Comparison of ENCODE assay signal across 21 mouse cellular contexts in the genomic region with DNA sequence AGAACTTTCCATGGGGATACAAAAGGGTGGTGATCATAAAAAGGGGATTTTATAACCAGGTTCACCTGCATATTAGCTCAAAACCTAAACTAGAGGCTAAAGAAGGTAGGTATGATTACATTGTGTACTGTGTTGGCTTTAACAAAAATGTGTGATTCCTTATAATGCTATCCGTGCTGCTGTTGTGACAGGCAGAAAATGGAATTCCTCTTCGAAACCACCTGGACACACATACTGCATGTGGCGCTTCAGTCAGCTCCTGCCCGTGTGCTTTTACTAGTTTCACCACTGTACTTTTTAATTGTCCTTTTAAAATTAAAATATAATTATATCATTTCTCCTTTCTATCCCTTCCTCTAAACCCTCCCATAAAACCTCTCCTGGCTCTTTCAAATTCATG.
A peak's percentile ranks its signal among the peaks of the same experiment; 100 is the strongest.
DNase-seq lines count a peak whose midpoint lies in the region; ATAC-seq and TF ChIP-seq lines count a peak whose summit lies in the region.
"Had no signal": no experiment of that assay in that cellular context is flagged by ENCODE, and none has a peak within 500 bp of the region (broad histone marks: within the 10 kb centered on the region; RNA-seq: fewer than 3 reads in every experiment).

No protein-coding gene starts in this region.

- no peaks in the 10 kb centered on the region for H3K9me3 ChIP-seq in forebrain, embryonic 11.5 days (ENCODE audit: control insufficient read depth, low read length)
- no peaks in the 10 kb centered on the region for H3K9me3 ChIP-seq in forebrain, postnatal 0 days (ENCODE audit: low read length)
- no peaks in the 10 kb centered on the region for H3K9me3 ChIP-seq in midbrain, embryonic 11.5 days (ENCODE audit: control insufficient read depth, low read length)
- no peaks in the 10 kb centered on the region for H3K9me3 ChIP-seq in midbrain, embryonic 10.5 days (replicated peaks)
- H3K9me3 ChIP-seq in hindbrain, embryonic 16.5 days (ENCODE audit: control insufficient read depth, low read length): no peaks in the 10 kb centered on the region
- H3K9me3 ChIP-seq: heart, embryonic 10.5 days; intestine, embryonic 15.5 days; liver, embryonic 13.5 days had no signal

- no peaks in the 10 kb centered on the region for H3K27me3 ChIP-seq in forebrain, embryonic 11.5 days (ENCODE audit: control insufficient read depth, insufficient read depth, low read length)
- no peaks in the 10 kb centered on the region for H3K27me3 ChIP-seq in forebrain, postnatal 0 days (ENCODE audit: insufficient read depth, low read length)
- no peaks in the 10 kb centered on the region for H3K27me3 ChIP-seq in midbrain, embryonic 11.5 days (ENCODE audit: control insufficient read depth, insufficient read depth, low read length)
- H3K27me3 ChIP-seq in midbrain, embryonic 10.5 days (ENCODE audit: low read depth, poor library complexity, severe bottlenecking): no peaks in the 10 kb centered on the region
- no peaks in the 10 kb centered on the region for H3K27me3 ChIP-seq in hindbrain, embryonic 16.5 days (replicated peaks; ENCODE audit: control insufficient read depth, insufficient read depth, low read length)
- H3K27me3 ChIP-seq: intestine, embryonic 15.5 days; liver, embryonic 13.5 days; megakaryocyte, embryonic 14.5 days had no signal

- no peaks in the 10 kb centered on the region for H3K36me3 ChIP-seq in forebrain, embryonic 11.5 days (ENCODE audit: control insufficient read depth, insufficient read depth, low read length)
- H3K36me3 ChIP-seq in forebrain, postnatal 0 days (ENCODE audit: insufficient read depth): no peaks in the 10 kb centered on the region
- H3K36me3 ChIP-seq in midbrain, embryonic 11.5 days (ENCODE audit: control insufficient read depth, insufficient read depth, low read length): no peaks in the 10 kb centered on the region
- H3K36me3 ChIP-seq in midbrain, embryonic 10.5 days: no peaks in the 10 kb centered on the region
- H3K36me3 ChIP-seq in hindbrain, embryonic 16.5 days (ENCODE audit: control insufficient read depth, insufficient read depth, low read length): no peaks in the 10 kb centered on the region
- H3K36me3 ChIP-seq: heart, embryonic 10.5 days; intestine, embryonic 15.5 days; liver, embryonic 13.5 days had no signal

- H3K27ac ChIP-seq in forebrain, embryonic 11.5 days (ENCODE audit: low read depth, low read length): no peak overlapping the region
- no peak overlapping the region for H3K27ac ChIP-seq in forebrain, postnatal 0 days (ENCODE audit: low read depth, low read length)
- H3K27ac ChIP-seq in midbrain, embryonic 11.5 days (ENCODE audit: low read depth, low read length): no peak overlapping the region
- no peak overlapping the region for H3K27ac ChIP-seq in midbrain, embryonic 10.5 days (replicated peaks)
- peak overlapping the region; percentile 80 for H3K27ac ChIP-seq in hindbrain, embryonic 16.5 days (ENCODE audit: low read depth, low read length)
- H3K27ac ChIP-seq: intestine, embryonic 15.5 days; liver, embryonic 13.5 days had no signal

- TF ChIP-seq CTCF in forebrain, postnatal 0 days (IDR thresholded peaks at IDR 0.05; ENCODE audit: low read depth): no peak

- H3K4me2 ChIP-seq in forebrain, embryonic 11.5 days (ENCODE audit: low read depth, low read length, severe bottlenecking): no peak overlapping the region
- no peak overlapping the region for H3K4me2 ChIP-seq in forebrain, postnatal 0 days (ENCODE audit: low read depth)
- H3K4me2 ChIP-seq in midbrain, embryonic 11.5 days: no peak overlapping the region
- H3K4me2 ChIP-seq in hindbrain, embryonic 16.5 days (ENCODE audit: low read length): no peak overlapping the region
- H3K4me2 ChIP-seq: intestine, embryonic 15.5 days; liver, embryonic 13.5 days; lung, embryonic 14.5 days had no signal

- H3K4me1 ChIP-seq in forebrain, embryonic 11.5 days (replicated peaks; ENCODE audit: control insufficient read depth, insufficient read depth, low read length): 0 out of 2 replicates have a peak, but pooled peaks cover 3% of the 10 kb centered on the region
- 0 out of 2 replicates have a peak, but pooled peaks cover 8% of the 10 kb centered on the region for H3K4me1 ChIP-seq in forebrain, postnatal 0 days (ENCODE audit: insufficient read depth)
- peaks cover 2% of the 10 kb centered on the region; the same call in 1 of the 2 replicates for H3K4me1 ChIP-seq in midbrain, embryonic 11.5 days (ENCODE audit: control insufficient read depth, insufficient read depth, low read length)
- H3K4me1 ChIP-seq in midbrain, embryonic 10.5 days: peaks cover 9% of the 10 kb centered on the region; the same call in 1 of the 2 replicates
- peaks cover 9% of the 10 kb centered on the region for H3K4me1 ChIP-seq in hindbrain, embryonic 16.5 days (ENCODE audit: control insufficient read depth, insufficient read depth, low read depth, low read length)
- H3K4me1 ChIP-seq: intestine, embryonic 15.5 days; liver, embryonic 13.5 days; megakaryocyte, embryonic 14.5 days had no signal

- no peak for DNase-seq in forebrain, embryonic 11.5 days (ENCODE audit: low spot score)
- no peak for DNase-seq in forebrain, postnatal 0 days
- DNase-seq in midbrain, embryonic 11.5 days (ENCODE audit: low spot score, missing footprints): peak; percentile 47
- DNase-seq in midbrain, embryonic 10.5 days (ENCODE audit: low spot score): no peak
- no peak for DNase-seq in adrenal gland, postnatal 4 days (ENCODE audit: low spot score in 2 of 2)
- DNase-seq in MN1 (ENCODE audit: low spot score): no peak
- DNase-seq: adrenal gland, postnatal 14 days; cerebellum, adult 8-10 months; cerebellum, postnatal 36 days; embryo, embryonic 11 days; gastrocnemius, postnatal 10 days; heart, postnatal 4 days; kidney, adult 8-10 months; liver, embryonic 13.5 days; lung, embryonic 14.5 days; lung, postnatal 36 days; thymus, postnatal 25 days had no signal

- no peak overlapping the region for H3K4me3 ChIP-seq in forebrain, embryonic 11.5 days (ENCODE audit: low read depth, low read length)
- H3K4me3 ChIP-seq in forebrain, postnatal 0 days (ENCODE audit: low read depth, low read length): no peak overlapping the region
- no peak overlapping the region for H3K4me3 ChIP-seq in midbrain, embryonic 11.5 days (ENCODE audit: low read depth, low read length)
- H3K4me3 ChIP-seq in midbrain, embryonic 10.5 days: no peak overlapping the region
- H3K4me3 ChIP-seq in hindbrain, embryonic 16.5 days (ENCODE audit: low read length): no peak overlapping the region
- H3K4me3 ChIP-seq: heart, embryonic 10.5 days; intestine, embryonic 15.5 days; liver, embryonic 13.5 days; megakaryocyte, embryonic 14.5 days had no signal

- ATAC-seq in forebrain, embryonic 11.5 days (replicated peaks; ENCODE audit: low FRiP score): peak; percentile 31; the same call in 1 of the 2 replicates
- ATAC-seq in forebrain, postnatal 0 days: no peak
- peak; percentile 20; the same call in 1 of the 2 replicates for ATAC-seq in midbrain, embryonic 11.5 days (ENCODE audit: low FRiP score)
- ATAC-seq in hindbrain, embryonic 16.5 days: peak; percentile 18; the same call in 1 of the 2 replicates
- ATAC-seq: intestine, embryonic 15.5 days had no signal

- no peak overlapping the region for H3K9ac ChIP-seq in forebrain, embryonic 11.5 days (ENCODE audit: low read length)
- no peak overlapping the region for H3K9ac ChIP-seq in forebrain, postnatal 0 days
- H3K9ac ChIP-seq in midbrain, embryonic 11.5 days (ENCODE audit: low read length): no peak overlapping the region
- no peak overlapping the region for H3K9ac ChIP-seq in hindbrain, embryonic 16.5 days (ENCODE audit: low read depth, low read length)
- H3K9ac ChIP-seq: intestine, embryonic 15.5 days; liver, embryonic 13.5 days; lung, embryonic 14.5 days had no signal

- WGBS in forebrain, embryonic 11.5 days: 92% methylated on average over 4 of the region's 4 CpGs
- WGBS in forebrain, postnatal 0 days: 63% methylated on average over 4 of the region's 4 CpGs
- 94% methylated on average over 4 of the region's 4 CpGs for WGBS in midbrain, embryonic 11.5 days
- 96% methylated on average over 4 of the region's 4 CpGs for WGBS in midbrain, embryonic 10.5 days
- 82% methylated on average over 4 of the region's 4 CpGs for WGBS in hindbrain, embryonic 16.5 days
